Mouse (Mus musculus) kidney, adult 2 months (tissue): Measurements from ENCODE around the gene Pzp.

Experiments
- CTCF ChIP-seq: fragments of 200-500 bp; conservative IDR thresholded peaks from 2 replicates; pipeline ENCODE4 v1.5.1; 2011; ENCODE audit warnings: low read depth, mild to moderate bottlenecking, control low read depth, low read length, moderate library complexity, mixed read lengths; ENCODE audit not compliant: insufficient read depth, insufficient read length
- POLR2A ChIP-seq: fragments of 200-500 bp; IDR thresholded peaks from one replicate; pipeline ENCODE4 v1.6.1; 2011; ENCODE audit warnings: low read depth, low read length, control low read depth

GRCm38 (mm10) chr6:128438317-128438870 lies 88.1 kb downstream of the Pzp start, which contains the start of gene Fkbp4:
- TF ChIP-seq POLR2A (peak; percentile 79), CTCF (no peak)
